Mouse (Mus musculus) cerebellum, adult 11-12 months (tissue): Measurements from ENCODE around the gene Cdk2ap1.
"Not testable (repeated sequence)": the region's sequence is repeated elsewhere in the genome, so short reads cannot be mapped to it uniquely, and the experiment has no call there.

Experiments used
- DNase-seq: peaks from one replicate; pipeline ENCODE4 v3.0.0; 2022

Gene Cdk2ap1

DNA sequence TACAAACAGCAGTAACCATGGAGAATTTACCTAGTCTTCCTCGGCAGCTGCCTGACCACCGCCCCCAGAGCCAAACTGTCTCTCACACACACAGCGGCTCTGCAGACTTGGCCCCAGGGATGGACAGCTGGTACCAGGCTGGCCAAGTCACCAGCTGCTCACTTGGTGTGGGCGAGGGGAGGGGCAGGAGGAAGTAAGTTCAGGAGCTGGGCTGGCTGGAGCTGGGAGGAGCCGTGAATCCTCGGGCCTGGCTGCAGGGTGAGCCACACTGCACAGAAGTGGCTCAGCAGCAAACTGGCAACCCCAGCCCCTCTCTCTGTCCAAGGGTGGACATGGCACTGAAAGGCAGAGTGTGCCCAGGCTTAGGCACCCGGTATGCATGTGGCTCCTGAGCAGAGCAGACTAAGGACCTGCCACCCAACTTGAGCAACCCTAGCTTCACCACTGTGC, 11.7 kb downstream of the Cdk2ap1 start:
- peak; percentile 82 for DNase-seq

DNA sequence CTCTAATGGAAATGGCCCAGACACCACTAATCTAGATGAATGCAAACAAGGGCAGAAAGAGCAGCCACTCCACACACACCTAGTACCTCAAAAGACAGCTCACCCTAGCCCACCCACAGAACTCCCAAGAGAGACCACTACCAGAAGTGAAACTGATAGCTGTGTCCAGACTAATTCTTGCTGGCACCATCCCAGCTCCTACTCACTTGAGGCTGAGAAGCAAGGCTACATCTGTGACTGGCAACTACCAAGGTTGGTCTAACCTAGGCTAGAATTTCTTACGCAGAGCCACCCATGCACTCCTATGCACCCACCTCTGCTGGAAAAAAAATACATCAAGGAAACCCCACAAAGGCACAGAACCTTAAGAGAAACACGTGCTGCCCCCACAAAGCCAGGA, 12.5 kb downstream of the Cdk2ap1 start:
- DNase-seq = peak; percentile 50

DNA sequence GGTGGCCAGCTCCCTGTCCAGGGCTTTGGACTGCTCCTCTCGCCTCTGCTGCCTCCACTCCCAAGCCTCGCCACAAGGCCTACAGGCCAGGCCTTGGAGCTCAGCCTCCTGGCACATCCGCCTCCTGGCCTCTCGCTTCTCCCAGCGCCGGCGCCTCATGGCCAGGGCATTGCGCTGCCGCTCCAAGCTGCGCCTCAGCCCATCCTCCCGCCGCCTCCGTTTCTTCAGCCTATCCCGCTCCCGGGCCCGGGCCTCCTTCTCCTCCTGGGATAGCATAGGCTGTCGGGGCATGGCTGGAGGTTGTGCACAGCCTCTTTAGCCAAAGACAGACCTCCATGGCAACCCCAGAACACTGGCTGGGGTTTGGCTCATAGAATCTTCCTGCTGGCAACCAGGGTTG, 13.7 kb downstream of the Cdk2ap1 start:
- DNase-seq = peak; percentile 80

DNA sequence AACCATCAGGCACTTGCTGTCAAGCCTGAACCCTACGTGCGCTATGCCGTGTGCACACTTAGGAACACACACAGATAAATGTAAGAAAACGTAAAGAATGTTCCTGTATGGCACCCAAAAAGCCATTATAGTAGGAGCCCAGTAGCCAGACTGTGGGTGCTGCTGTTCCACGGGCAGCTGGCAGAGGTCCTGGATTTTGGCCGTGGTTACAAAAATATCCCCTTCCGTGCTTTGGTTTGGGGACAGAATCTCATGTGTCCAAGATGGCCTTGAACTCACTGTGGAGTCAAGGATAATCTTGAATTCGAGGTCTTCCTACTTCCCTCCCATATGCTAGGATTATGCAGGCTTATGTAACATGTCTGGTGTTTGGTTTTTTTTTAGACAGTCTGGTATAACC, 20.0 kb downstream of the Cdk2ap1 start:
- no peak for DNase-seq

DNA sequence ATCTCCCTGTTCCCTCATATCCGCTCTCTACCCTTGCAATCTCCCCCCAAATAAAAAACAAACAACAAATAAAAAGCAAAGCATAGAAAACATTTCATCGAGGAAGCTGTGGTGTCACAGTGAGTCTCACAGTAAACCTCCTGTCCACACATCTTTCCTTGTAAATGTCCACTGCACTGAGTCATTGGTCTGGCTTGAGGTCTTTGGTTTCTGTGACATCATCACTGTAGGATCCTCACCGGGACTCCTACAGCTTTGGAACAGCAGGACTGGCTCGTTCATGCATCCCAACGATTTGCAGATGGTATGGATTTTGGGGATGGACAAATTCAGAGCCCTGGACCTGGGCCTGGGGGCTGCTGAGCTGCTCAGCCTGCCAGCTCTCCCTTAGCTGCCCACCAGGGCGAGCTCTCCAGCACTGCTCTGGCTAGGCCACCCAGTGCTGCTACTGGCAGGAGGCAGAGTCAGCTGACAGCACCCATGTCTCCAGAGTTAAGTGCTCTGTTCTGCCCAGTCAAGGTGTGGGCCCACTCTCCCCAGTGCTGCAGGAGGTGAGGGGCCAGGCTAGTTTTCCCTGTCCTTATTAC, 21.0 kb downstream of the Cdk2ap1 start:
- DNase-seq = peak; percentile 32

DNA sequence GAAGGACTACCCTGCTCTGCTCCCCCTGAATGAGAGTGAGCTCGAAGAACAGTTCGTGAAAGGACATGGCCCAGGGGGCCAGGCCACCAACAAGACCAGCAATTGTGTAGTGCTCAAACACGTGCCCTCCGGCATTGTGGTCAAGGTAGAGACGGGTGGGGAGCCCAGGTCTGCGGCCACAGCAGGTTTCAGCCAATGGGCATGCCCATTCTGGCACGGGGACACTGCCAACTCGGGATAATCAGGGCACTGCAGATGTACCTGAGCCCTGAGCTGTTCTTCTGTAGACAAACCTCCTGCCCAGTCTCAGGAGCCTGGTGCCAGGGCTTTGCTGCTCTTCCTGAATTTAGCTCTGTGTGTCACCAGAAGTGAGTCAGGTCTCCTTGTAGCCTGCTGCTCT, 24.1 kb downstream of the Cdk2ap1 start:
- peak; percentile 86 for DNase-seq

DNA sequence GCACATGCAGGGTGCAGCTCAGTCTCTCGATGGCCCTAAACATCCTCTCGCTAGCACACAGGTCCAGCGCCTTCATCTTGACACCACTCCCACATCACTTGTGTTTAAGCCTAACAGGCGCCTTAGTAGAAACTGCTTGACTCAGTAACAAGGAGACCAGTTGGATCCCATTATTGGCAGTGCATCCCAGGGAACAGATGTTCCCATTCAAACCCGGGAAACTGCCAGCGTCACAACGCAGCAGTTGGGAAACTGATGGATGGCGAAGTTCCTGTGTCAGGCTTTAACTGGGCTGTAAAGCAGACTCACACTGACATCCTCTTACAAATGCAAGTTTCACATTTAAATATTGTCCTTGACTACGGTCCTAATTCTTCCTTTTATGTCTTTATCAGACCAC, 25.0 kb downstream of the Cdk2ap1 start:
- DNase-seq = no peak

DNA sequence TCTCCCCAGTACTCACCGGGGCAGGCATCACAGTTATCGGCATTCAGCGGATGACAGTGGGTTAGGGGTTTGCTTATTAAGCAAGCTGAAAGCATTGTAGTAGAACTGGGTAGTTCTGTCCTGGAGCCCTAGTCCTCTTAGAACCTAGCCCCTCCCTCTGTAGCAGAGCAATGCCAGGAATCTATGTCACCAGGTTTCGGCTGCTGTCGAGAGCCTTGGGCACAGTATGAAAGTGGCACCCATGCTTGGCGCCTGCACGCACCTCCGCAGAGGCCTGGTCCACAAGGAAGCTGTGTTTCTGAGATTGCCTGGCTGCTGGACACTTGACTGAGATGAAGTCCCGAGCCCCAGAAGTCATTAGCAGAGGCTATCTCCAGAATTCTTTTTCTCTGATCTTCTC, 25.8 kb downstream of the Cdk2ap1 start:
- DNase-seq = no peak

DNA sequence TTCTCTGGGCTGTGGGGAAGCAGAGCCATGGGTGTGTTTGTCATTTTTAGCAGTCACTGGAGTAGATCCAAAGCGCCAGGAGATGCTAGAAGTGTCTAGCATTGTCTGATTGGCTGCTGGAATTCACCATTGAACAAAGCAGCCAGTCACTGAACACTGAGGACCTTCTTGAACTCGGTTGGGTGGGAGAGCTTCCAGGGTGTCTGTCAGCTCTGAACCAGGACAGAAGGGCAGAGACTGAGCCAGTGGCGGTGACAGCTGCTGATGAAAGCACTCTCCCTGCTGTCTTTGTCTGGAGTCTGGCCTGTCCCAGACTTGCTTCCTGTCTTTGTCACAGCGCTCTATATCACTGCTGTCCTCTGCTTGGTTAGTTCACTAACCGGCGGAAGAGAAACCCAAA, 28.5 kb downstream of the Cdk2ap1 start:
- peak; percentile 72 for DNase-seq

DNA sequence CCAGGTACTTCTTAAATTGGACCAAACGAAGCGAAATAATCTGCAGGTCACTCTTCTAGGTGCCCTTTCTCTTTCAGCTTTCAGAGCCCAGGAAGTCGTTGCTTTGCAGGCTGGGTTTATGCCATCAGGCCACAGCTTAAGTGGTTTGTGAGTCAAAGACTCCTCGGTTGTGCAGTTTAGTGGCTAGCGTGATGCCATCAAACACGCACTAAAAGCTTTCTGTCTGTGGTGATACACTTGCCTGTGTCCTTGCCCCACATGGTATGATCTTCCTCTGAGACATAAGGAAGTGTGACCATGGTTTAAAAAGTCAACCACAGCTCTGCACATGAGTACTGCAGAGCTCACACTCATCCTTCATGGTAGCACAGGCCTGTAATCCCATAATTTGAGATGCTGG, 32.8 kb downstream of the Cdk2ap1 start:
- DNase-seq = no peak

DNA sequence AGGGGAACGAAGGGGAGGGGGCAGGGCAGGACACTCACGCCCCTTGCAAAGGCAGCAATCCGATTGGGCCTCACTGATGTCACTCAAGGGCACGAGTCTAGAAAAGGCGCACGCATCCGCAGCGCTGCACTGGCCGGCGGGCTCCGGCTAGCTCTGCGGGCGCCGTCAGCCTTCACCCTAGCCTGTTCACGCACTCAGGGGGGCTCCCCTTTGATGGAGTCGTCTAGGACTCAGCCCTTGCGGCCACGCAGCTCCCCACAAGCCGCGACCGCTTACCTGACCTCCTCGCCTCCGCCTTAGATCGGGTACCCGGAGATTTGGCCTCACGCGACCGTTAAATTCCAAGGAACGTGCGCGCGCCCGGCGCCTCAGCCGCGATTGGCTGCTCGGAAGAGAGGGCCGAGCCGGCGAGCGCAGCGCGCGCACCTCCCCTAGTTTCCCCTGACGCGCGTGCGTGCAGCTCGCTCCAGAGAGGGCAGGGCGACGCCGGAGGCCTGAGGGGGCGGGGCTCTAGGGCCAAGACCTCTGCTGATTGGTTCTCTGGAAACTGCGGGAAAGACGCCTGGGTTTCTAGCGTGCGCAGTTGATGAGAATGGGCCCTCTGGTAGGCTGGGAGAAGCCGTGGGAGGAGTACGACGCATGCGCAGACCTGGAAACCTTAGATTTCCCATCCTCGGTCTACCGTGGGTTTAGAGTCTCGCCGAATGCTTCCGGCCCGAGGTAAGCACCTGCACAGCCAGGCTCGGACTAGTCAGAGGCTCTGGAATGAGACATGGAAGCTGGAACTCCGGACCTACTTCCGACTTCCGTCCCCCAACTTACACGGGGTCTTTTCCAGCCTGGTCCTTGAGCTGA, 35.1 kb downstream of the Cdk2ap1 start, which contains the start of the genes Mphosph9 and 2810006K23Rik:
Gene Mphosph9, minus strand, starts transcription at position 463 of the 855 bp plus-strand sequence.
Gene 2810006K23Rik, plus strand, starts transcription at position 580 of the 855 bp plus-strand sequence.
- peak; percentile 100 for DNase-seq

DNA sequence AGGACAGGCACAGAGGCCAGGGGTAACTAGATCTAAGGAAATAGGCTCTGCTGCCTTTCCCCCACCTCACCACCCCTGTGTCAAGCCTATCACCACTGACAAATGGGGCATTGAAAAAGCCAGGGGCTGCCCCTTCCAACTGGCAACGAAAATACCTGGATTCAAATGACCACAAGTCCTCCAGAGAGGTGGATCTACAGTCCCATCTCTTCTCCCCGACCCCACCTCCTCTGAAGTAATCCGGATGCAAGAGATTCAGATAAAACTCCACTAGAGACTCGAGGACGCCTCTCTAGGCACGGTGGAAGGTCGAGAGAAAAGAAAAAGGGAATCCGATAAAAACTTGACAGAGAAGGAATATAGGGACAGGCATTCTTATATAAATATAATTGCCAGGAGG, 36.1 kb downstream of the Cdk2ap1 start:
- no peak for DNase-seq

DNA sequence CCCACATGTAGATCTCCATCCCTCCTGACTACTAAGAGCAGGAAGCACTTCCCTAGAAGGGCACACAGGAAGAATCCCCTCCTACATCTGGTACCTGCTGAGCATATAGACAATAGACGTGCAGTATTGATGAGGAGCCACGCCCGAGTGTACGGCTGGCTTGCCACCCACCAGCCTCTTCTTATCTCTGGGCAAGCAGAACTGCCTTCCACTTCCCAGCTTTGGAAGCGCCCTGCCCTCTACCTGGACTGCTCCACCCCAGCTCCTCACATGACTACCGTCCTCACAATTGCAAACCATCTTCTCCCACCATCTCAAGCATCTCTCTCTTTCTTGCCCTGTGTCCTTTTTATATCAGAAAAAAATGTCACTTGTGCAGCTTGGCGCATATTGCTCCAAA, 45.2 kb downstream of the Cdk2ap1 start:
- no peak for DNase-seq

DNA sequence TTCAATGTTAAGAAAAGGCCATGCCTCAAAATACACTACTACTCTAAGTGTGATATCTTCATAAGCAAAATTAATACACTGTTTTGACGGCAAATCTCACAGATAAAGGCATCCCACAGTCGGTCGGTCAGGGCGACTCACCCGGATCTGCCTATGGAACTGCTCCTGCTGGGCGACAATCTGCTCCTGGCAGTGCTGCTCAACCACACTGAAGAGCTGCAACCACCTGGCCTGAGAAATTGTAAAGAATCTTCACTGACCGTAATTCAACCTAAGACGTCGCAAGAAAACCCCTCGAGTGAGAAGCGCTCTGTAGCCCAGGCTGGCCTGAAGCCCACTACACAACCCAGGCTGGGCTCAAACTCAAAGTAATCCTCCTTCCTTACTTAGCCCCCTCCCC, 46.9 kb downstream of the Cdk2ap1 start:
- DNase-seq = peak; percentile 90

DNA sequence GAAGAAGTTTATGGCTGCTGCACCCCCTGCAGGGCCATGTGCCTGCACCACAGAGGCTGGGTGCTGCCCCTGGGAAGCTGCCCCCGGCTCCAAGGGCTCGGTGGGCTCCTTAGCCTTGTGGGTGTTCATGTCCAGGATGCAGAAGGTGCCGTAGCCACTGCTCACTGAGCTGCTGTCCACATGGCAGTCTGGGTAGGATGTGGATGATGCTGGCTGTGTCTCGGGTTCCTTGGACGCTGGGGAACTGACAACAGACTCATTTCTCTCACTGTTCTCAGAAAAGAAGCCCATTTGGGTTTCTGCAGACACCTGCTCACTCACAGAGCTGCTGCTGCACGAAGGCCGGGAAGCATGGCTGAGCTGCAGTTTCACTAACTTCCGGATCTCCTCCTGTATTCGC, 47.4 kb downstream of the Cdk2ap1 start:
- peak; percentile 51 for DNase-seq

DNA sequence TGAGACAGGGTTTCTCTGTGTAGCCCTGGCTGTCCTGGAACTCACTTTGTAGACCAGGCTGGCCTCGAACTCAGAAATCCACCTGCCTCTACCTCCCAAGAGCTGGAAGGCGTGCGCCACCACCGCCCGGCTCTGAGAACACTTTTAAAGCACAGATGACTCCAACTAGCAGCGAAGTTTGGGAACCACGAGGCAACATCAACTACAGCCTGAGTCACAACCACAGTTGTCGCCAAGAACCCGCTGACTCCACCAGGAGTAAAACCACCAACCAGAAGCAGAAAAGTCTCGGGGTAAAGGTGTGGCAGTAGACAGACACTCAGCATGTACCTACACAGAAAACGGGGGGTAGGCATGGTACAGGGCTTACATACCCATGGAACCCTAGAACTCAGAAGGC, 52.8 kb downstream of the Cdk2ap1 start:
- no peak for DNase-seq

DNA sequence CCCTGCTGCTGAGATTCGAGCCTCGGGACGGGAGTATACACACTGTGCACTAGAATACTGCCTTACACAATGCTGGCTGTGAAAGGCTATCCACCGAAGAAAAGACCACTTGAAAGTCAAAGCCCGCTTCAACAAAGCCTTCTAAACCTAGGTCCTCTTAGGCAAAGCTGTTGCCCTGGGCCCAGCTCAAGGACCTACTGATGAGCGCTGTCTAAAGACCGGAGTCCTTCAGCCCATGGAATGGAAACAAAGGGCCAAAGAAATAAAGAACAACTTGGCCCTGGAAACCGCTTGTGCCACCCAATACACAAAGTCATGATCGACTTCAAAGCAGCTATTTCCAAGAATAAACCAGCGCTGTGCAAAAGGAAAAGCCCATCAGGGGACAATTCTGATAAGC, 53.7 kb downstream of the Cdk2ap1 start:
- no peak for DNase-seq

DNA sequence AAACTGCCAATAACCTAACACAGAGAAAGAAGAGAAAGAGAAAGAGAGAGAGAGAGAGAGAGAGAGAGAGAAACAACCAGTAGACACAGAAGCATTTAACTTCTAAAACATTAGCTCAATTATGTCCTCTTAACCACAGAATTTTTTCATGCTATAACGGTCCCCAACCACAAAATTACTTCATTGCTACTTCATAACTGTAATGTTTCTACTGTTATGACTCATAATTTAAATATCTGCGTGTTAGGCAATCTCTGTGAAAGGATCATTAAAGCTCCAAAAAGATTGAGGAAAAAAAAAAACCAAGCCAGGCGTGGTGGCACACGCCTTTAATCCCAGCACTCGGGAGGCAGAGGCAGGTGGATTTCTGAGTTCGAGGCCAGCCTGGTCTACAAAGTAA, 60.0 kb downstream of the Cdk2ap1 start:
- DNase-seq = not testable (repeated sequence)

DNA sequence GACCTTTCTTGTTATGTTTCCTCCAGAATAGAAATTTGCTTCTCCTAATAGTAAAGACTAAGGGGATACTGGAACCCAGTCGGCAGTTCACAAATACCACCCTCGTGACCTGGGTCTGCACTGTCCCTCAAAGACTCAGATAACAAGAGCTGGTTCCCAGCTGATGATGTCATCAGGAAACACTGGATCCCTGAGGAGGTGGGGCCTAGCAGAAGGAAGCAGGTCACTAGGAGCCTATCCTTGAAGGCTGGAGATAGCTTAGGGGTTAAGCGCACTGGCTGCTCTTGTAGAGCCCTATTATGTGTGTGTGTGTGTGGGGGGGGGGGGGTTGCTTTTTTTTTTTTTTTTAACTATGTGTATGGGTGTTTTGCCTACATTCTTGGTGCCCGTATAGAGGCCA, 62.8 kb downstream of the Cdk2ap1 start:
- DNase-seq = no peak

DNA sequence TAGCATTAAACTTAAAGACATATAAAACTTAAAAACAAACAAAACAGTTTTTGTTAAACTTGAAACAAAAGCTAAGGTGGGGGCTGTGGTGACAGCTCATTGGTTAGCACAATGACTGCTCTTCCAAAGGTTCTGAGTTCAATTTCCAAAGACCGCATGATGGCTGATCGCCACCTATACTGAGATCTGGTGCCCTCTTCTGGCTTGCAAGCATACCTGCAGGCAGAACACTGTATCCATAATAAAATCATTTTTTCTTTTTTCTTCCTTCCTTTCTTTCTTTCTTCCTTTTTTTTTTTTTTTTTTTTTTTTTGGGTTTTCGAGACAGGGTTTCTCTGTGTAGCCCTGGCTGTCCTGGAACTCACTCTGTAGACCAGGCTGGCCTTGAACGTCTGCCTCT, 63.6 kb downstream of the Cdk2ap1 start:
- not testable (repeated sequence) for DNase-seq

DNA sequence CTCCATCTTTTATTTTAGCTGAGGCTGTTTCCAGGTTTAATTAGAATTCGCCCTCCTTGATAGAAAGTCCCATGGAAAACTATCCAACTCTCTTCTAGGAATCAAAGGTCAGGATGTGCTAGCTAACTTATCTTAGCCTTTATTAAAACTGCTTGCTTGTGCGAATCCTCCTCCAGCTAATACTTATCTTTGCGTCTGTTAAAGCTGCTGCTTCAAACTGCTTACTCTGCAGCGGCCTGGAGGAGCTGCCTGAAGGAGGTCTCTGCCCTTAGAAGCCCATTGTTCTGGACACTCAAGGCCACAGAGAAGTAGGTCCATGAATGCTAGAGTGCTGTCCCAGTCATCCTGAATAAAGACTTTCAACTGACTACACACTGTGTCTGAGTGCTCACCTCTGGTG, 66.4 kb downstream of the Cdk2ap1 start:
- no peak for DNase-seq
